Mouse (Mus musculus) forebrain, embryonic 13.5 days (tissue): ENCODE data around the gene Stx7. TPM values are rescaled to one million over a fixed set of nuclear protein-coding genes. Genes with fewer than 3 reads are reported as not detected.
"Not testable (repeated sequence)": the region's sequence is repeated elsewhere in the genome, so short reads cannot be mapped to it uniquely, and the experiment has no call there.

Experiments
- ATAC-seq: fragments of 200-750 bp; cut with Nextera tagmentation; 2 replicates; pipeline ENCODE4 v1.8.0; 2017
- H3K27ac ChIP-seq: fragments of 300-500 bp; sonication (generic); 2 replicates; pipeline ENCODE4 v1.5.1; 2015; ENCODE audit warnings: inconsistent platforms, mild to moderate bottlenecking, moderate library complexity
- H3K27me3 ChIP-seq: fragments of 300-500 bp; sonication (generic); 2 replicates; pipeline ENCODE4 v1.6.1; 2015; ENCODE audit warnings: mild to moderate bottlenecking, inconsistent platforms
- H3K36me3 ChIP-seq: fragments of 300-500 bp; sonication (generic); 2 replicates; pipeline ENCODE4 v1.6.1; 2015; ENCODE audit warnings: mild to moderate bottlenecking, inconsistent platforms; ENCODE audit not compliant: poor library complexity, severe bottlenecking
- H3K4me1 ChIP-seq: fragments of 300-500 bp; sonication (generic); 2 replicates; pipeline ENCODE4 v1.6.1; 2015; ENCODE audit warnings: inconsistent platforms
- H3K4me2 ChIP-seq: fragments of 300-500 bp; sonication (generic); 2 replicates; pipeline ENCODE4 v1.6.1; 2015; ENCODE audit warnings: inconsistent platforms, mild to moderate bottlenecking, moderate library complexity
- H3K4me3 ChIP-seq: fragments of 300-500 bp; sonication (generic); 2 replicates; pipeline ENCODE4 v1.5.1; 2015; ENCODE audit warnings: mild to moderate bottlenecking, inconsistent platforms
- H3K9ac ChIP-seq: fragments of 300-500 bp; sonication (generic); 2 replicates; pipeline ENCODE4 v1.6.1; 2015; ENCODE audit warnings: mild to moderate bottlenecking, inconsistent platforms
- H3K9me3 ChIP-seq: fragments of 300-500 bp; sonication (generic); replicated peaks from 2 replicates; pipeline ENCODE4 v1.6.1; 2016; ENCODE audit warnings: inconsistent platforms
- WGBS: fragments of 180-500 bp; shearing (Covaris S2); methylation state at CpG from one replicate; pipeline ENCODE4 v1.1.7; 2015; 5-methylcytosine and 5-hydroxymethylcytosine counted together
- polyA plus RNA-seq: library from polyadenylated mRNA; unstranded; fragments of >200 nt; fragmentation: Nextera tagmentation; extraction: Ambion mirVana; gene quantifications from 2 replicates; pipeline ENCODE4 v1.2.1, GENCODE M21; 2015

The Stx7 gene
- 179 TPM in 2 replicates for polyA plus RNA-seq

GRCm38 (mm10) chr10:24149135-24149781 lies at the start of gene Stx7:
TSS of gene Stx7 (plus strand) at chr10:24149302.
- H3K27ac ChIP-seq: no peak within 1 kb of the TSS
- peak; percentile 99 for ATAC-seq
- peak within 1 kb of the TSS; percentile 77 for H3K4me3 ChIP-seq
- no peaks in the 10 kb centered on the region for H3K36me3 ChIP-seq
- WGBS: 0% methylated on average over 42 of the region's 45 CpGs
- no peaks in the 10 kb centered on the region for H3K27me3 ChIP-seq
- peak within 1 kb of the TSS; percentile 68 for H3K4me2 ChIP-seq
- peaks cover 14% of the 10 kb centered on the region for H3K4me1 ChIP-seq
- no peaks in the 10 kb centered on the region for H3K9me3 ChIP-seq
- peak within 1 kb of the TSS; percentile 90 for H3K9ac ChIP-seq

- H3K27me3 ChIP-seq, H3K36me3 ChIP-seq, H3K27ac ChIP-seq, H3K4me1 ChIP-seq, H3K9ac ChIP-seq, H3K9me3 ChIP-seq, H3K4me2 ChIP-seq, H3K4me3 ChIP-seq, ATAC-seq: not testable (repeated sequence)
- WGBS: 85% methylated on average over 1 of the region's 3 CpGs
These were observed 47.3 kb upstream of the Stx7 start, which contains the start of gene Taar8c for GRCm38 (mm10) chr10:24101812-24102211. TSS of gene Taar8c (minus strand) at chr10:24101912.

GRCm38 (mm10) chr10:24103299-24103698 lies 45.8 kb upstream of the Stx7 start:
- not testable (repeated sequence) for H3K4me2 ChIP-seq, H3K27ac ChIP-seq, H3K27me3 ChIP-seq, H3K9me3 ChIP-seq, ATAC-seq, H3K4me3 ChIP-seq, H3K36me3 ChIP-seq, H3K4me1 ChIP-seq, H3K9ac ChIP-seq
- whole genome bisulfite sequencing: 56% methylated on average over 1 of the region's 1 CpGs

- no peaks in the 10 kb centered on the region for H3K9me3 ChIP-seq
- no peaks in the 10 kb centered on the region for H3K4me1 ChIP-seq
- no peaks in the 10 kb centered on the region for H3K36me3 ChIP-seq
- no peak overlapping the region for H3K4me3 ChIP-seq
- 58% methylated on average over 5 of the region's 5 CpGs for WGBS
- ATAC-seq: no peak
- H3K27me3 ChIP-seq: no peaks in the 10 kb centered on the region
- no peak overlapping the region for H3K9ac ChIP-seq
- H3K27ac ChIP-seq: no peak overlapping the region
- H3K4me2 ChIP-seq: no peak overlapping the region
These were observed 41.4 kb upstream of the Stx7 start for GRCm38 (mm10) chr10:24107747-24108146.

DNA sequence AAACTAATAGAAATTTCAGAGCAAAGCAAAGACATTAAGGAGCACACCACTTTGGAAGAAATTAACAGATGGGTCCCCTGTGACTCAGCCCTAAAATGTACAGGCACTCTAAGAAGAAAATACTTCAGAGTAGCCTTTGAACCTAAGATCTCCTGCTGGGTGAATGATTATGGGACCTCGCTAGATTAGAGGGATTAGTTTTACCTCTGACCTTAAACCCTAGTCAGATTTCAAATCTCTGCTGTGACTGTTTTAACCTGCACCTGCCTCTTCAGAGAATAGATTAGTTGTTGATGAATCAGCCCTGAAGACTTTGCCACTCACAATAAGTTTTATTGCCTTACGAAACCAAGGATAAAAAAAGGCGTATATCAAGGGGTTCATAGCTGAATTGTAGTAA lies 40.9 kb upstream of the Stx7 start:
- Histone ChIP-seq H3K9me3 (no peaks in the 10 kb centered on the region), H3K4me1 (no peaks in the 10 kb centered on the region), H3K4me2 (no peak overlapping the region), H3K36me3 (no peaks in the 10 kb centered on the region), H3K27ac (no peak overlapping the region), H3K27me3 (no peaks in the 10 kb centered on the region), H3K9ac (no peak overlapping the region), H3K4me3 (no peak overlapping the region)
- WGBS: 40% methylated on average over 3 of the region's 3 CpGs
- ATAC-seq: no peak

- not testable (repeated sequence) for H3K9me3 ChIP-seq, H3K4me1 ChIP-seq, H3K27me3 ChIP-seq, H3K36me3 ChIP-seq, H3K4me3 ChIP-seq, H3K9ac ChIP-seq, H3K4me2 ChIP-seq, H3K27ac ChIP-seq, ATAC-seq
- WGBS: 88% methylated on average over 8 of the region's 8 CpGs
These were observed 39.7 kb upstream of the Stx7 start, which contains the start of gene Taar9 for GRCm38 (mm10) chr10:24109434-24109833. TSS of gene Taar9 (minus strand) at chr10:24109534.

DNA sequence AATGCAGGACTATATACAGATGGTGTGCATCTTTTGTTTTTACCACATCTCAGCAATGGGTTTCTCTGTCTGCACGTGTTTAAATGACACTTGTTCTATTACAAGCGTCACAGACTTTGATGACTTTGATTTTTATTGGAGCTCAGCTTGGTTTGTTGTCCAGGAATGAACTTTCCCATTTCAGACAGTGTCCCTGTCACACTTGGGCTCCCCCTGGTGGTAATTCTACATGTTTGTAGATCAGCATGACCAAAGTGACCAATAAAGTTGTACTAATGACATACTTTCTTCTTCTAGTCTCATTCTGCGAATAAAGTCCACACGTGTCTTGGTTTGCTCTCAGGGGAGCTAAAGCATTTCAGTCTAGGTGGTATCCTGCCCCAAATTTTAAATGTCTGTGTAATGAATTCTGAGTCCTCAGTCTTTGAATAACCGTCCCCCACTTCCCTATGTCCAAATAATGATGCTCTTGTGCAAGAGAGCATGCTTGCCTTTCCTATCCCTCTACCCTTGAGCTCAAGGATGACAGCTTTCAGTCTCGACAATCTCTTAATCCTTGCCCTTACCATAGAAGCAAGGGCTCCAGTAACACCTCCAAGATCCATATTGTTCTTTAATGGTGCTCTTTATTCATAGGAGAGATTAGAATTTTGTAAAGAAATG lies 37.9 kb upstream of the Stx7 start:
- peak; percentile 43; the same call in 1 of the 2 replicates for ATAC-seq
- Histone ChIP-seq H3K4me2 (no peak overlapping the region), H3K36me3 (no peaks in the 10 kb centered on the region), H3K9me3 (no peaks in the 10 kb centered on the region), H3K4me3 (no peak overlapping the region), H3K27me3 (no peaks in the 10 kb centered on the region), H3K27ac (no peak overlapping the region), H3K4me1 (no peaks in the 10 kb centered on the region), H3K9ac (no peak overlapping the region)
- 52% methylated on average over 6 of the region's 6 CpGs for WGBS

GRCm38 (mm10) chr10:24131451-24132262 lies 17.4 kb upstream of the Stx7 start:
- whole genome bisulfite sequencing: 21% methylated on average over 9 of the region's 9 CpGs
- Histone ChIP-seq H3K36me3 (no peaks in the 10 kb centered on the region), H3K4me2 (peak overlapping the region; percentile 24), H3K9me3 (no peaks in the 10 kb centered on the region), H3K4me1 (peaks cover 9% of the 10 kb centered on the region), H3K27ac (no peak overlapping the region), H3K9ac (no peak overlapping the region), H3K27me3 (no peaks in the 10 kb centered on the region), H3K4me3 (no peak overlapping the region)
- peak; percentile 93 for ATAC-seq

DNA sequence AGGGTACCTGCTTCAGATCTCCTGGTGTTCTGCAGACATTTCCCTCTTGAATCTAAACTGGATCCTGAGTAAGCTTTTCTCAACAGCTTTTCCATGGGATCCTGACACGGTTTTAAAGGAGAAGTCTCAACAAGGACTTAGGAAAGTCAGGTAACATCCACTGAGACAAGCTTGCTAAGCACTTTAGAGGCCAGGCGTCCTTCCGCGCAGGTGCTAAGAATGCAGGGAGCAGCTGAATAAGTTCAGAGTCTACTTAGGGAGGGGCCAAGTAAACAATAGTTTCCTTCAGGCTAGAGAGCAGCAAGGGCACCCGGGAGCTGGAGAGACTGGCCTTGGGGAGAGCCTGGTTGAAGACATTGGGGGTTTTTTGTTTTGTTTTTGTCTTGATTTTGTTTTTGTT lies 16.8 kb upstream of the Stx7 start:
- Histone ChIP-seq H3K9ac (no peak overlapping the region), H3K27ac (no peak overlapping the region), H3K4me3 (no peak overlapping the region), H3K9me3 (no peaks in the 10 kb centered on the region), H3K4me2 (0 out of 2 replicates have a peak overlapping the region, but pooled peaks have one; percentile 7), H3K4me1 (peaks cover 9% of the 10 kb centered on the region), H3K36me3 (no peaks in the 10 kb centered on the region), H3K27me3 (no peaks in the 10 kb centered on the region)
- no peak for ATAC-seq
- 4% methylated on average over 5 of the region's 5 CpGs for WGBS

DNA sequence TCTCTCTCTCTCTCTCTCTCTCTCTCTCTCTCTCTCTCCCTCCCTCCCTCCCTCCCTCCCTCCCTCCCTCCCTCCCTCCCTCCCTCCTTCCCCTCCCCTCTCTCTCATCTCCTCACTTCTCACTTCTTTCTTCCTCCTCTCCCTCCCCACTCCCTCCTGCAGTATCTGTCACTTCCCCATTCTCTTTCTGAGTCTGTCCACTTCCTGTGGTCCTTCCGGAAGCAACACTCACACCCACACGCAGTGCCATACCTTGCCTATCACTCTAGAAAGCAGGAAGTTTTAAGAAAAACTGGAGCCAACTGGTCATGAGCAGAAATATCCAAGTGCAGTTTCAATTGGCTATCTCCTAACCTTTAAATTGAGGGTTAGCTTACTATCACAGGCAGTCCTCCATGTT lies 16.0 kb upstream of the Stx7 start:
- 62% methylated on average over 2 of the region's 2 CpGs for WGBS
- peaks cover 9% of the 10 kb centered on the region for H3K4me1 ChIP-seq
- no peak overlapping the region for H3K9ac ChIP-seq
- no peak for ATAC-seq
- H3K27ac ChIP-seq: no peak overlapping the region
- H3K4me2 ChIP-seq: no peak overlapping the region
- no peaks in the 10 kb centered on the region for H3K9me3 ChIP-seq
- no peaks in the 10 kb centered on the region for H3K27me3 ChIP-seq
- no peaks in the 10 kb centered on the region for H3K36me3 ChIP-seq
- H3K4me3 ChIP-seq: no peak overlapping the region

GRCm38 (mm10) chr10:24134071-24134645 lies 14.9 kb upstream of the Stx7 start:
- no peak overlapping the region for H3K27ac ChIP-seq
- no peak overlapping the region for H3K4me3 ChIP-seq
- no peak overlapping the region for H3K4me2 ChIP-seq
- peaks cover 9% of the 10 kb centered on the region for H3K4me1 ChIP-seq
- H3K9ac ChIP-seq: no peak overlapping the region
- H3K36me3 ChIP-seq: no peaks in the 10 kb centered on the region
- ATAC-seq: no peak
- H3K27me3 ChIP-seq: no peaks in the 10 kb centered on the region
- no peaks in the 10 kb centered on the region for H3K9me3 ChIP-seq
- 70% methylated on average over 7 of the region's 7 CpGs for WGBS
